Mouse (Mus musculus) A20 (cell line): ENCODE data around the gene Rpl10.

Experiments used
- DNase-seq: peaks from one replicate; pipeline ENCODE4 v3.0.0-alpha.2; 2011; ENCODE audit warnings: low read depth, low spot score

The Rpl10 gene

GRCm38 (mm10) chrX:74270062-74270901 is at the start of gene Rpl10:
Rpl10 (plus strand) TSS chrX:74270812.
- DNase-seq, result peak; percentile 95

- DNase-seq, result no peak
These were observed 40.6 kb upstream of the Rpl10 start for GRCm38 (mm10) chrX:74230038-74230437.

GRCm38 (mm10) chrX:74233196-74233595 is 37.4 kb upstream of the Rpl10 start:
- DNase-seq, result no peak

- no peak for DNase-seq
These were observed 30.3 kb upstream of the Rpl10 start for GRCm38 (mm10) chrX:74240332-74240731.

DNA sequence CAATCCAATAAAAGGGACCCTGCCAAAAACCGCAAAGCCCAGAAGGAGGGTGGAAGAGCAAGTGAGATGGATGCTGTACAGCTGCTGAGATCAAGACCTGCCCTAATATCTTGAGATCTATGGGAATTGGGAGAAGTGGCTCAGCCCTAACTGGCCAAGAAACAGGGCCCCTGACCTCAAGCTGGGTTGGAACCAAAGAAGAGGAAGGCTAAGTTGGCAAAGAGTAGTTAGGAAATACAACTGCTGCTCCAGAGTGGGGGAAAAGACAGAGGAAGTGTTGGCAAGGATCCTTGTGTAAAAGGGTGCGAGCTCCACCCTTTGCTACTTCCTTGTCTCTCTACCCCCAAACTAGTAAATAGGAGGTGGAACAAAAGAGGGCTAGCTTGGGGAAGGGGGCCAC is 27.2 kb upstream of the Rpl10 start:
- DNase-seq, result no peak

DNA sequence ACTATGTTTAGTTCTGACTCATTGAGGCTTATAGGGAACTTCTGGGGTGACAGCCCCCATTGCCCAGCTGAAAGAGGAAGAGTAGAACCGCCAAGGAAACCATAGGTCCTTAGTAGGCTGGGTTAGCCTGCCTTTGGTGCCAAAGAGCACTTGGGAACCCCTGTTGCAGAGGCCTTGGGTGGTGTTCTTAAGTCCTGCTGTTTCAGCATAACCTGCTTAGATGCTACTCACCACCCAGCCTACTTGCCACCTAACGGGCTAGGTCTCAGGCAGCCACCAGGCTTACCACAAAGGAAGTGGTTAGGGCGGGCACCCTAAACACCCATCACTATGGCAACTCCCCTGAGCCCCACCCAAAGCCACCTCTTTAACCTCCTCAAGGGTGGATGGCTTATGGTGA is 26.8 kb upstream of the Rpl10 start:
- peak; percentile 72 for DNase-seq

GRCm38 (mm10) chrX:74244614-74245083 is 26.0 kb upstream of the Rpl10 start:
- DNase-seq, result no peak

DNA sequence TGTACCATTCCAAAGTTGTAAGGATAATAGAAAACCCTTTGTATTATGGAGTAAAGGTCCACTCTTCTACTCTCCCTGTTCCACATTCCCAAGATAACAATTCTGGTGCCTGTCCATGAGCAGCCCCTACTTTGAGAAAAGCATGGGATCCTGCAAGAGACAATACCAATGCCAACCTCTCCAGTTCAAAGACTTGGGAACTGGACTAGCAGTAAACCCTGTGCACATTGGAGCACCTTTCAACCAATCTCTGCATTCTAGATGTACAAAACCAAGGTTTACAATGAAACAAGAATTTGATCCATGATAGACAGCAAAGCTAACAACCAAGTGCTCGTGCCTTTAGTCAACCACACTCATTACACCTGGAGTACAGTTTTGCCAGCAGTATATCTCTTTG is 25.5 kb upstream of the Rpl10 start:
- no peak for DNase-seq

DNA sequence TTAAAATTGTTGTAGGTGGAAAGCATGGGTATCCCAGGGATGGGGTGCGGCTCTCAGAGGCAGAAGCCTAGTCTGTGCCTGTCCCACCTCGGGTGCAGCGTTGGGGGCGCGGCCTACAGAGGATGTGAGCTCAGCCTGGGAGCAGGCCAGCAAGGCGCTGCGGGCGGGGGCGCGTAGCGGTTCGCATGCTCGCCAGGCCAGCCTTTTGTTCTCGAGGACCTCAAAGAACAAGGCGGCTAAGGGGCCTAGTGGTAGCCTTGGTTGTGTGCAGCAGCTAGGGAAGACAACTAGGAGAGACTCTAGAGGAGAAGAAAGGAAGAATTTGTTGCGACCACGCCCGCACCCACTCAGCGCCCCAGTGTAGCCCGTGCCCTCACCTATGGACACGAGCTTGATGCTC is 24.9 kb upstream of the Rpl10 start:
- peak; percentile 75 for DNase-seq

DNA sequence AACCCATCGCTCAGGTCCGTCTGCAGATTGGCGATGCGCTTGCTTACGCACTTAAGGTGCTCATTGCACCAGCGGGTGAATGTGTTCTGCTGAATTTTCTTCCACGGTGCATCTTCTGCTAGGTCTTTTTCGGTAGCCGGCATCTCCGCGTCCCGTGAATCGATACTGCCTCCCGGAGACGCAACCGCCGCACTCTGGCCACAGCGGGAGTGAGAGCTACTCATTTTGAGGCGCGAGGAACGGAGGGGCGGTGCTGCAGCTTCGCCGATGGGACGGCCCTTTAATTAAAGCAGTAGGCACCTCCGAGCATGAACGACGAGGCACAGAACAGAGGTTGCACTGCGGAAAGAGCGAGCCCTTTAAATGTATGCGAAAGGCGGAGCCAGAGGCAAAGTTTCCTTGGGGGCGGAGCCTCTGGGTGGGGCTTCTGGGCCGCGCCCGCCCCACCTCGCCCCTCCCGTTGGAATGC is 24.4 kb upstream of the Rpl10 start:
- peak; percentile 90 for DNase-seq

DNA sequence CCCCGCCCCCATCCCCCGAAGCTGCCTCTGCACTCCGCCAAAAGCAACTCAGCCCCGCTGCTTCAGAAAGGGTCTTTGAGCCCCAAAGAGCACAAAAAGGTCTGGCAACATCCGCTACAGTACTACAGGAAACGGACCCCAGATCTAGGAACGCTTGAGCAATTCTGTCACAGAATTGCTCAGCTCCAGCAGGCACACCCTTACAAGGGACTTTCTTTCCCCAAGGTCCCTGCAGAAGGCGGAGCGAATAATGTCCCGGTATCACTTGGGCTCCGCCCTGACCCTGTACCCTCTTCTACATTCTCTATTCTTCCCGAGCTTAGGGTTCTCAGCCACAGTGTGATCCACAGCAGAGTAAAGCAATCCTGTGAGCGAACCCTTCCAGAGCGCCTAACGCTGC is 23.9 kb upstream of the Rpl10 start:
- DNase-seq, result no peak

DNA sequence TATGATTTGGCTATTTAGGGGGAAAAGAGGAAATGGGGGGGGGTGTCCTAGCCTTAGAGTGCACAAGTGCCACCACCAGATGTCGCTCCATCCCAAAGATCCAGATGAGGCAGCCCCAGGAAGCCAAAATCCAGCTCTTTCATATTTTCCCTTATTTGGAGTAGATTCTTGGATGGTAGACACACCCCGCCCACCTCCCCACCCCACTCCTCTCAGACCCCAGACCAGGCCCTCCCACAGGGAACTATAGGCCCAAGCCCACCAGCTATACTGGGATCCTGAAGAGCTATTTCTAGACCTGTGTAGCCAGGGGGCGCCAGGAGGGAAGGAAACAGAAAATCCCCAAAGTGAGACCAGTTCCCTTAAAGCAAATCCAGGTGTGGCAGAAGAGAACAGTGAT is 22.0 kb upstream of the Rpl10 start:
- DNase-seq, result peak; percentile 69

GRCm38 (mm10) chrX:74249615-74250014 is 21.0 kb upstream of the Rpl10 start, which contains the start of gene Flna:
Flna (minus strand) TSS chrX:74249820.
- peak; percentile 64 for DNase-seq

DNA sequence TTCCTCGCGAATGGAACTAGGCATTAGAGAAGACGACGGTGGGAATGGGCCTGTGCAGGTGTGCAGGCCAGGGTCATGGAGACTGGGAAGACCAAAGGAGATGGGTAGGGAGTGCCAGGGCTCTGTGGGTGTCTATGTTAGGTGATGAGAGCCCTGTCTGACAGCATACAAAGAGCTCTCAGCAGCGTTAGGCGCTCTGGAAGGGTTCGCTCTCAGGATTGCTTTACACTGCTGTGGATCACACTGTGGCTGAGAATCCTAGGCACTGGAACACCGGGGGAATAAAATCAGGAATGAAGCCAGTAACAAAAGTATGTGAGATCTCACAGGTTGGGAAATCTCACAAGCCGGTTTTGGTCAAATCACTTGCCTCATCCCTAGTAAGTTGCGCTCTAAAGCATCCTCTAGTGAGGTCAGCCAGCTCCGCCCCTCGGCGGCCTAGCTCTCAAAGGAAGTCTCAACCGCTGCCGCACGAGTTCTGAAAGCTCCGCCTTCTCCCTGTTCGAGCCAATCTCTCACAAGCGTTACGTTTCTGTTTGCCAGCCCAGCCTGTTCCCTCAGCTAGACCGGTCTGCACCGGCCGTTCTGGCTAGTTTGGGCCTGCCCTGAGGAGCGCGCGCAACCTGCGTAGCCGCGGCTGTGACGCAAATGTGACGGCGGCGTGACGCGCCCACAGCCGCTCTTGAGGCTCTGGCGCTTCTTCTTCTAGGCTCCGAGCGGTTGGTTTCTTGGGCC is 16.3 kb upstream of the Rpl10 start, which contains the start of gene Emd:
TSS of gene Emd (plus strand) at position 535 of the 735 bp plus-strand sequence.
- DNase-seq, result peak; percentile 92

DNA sequence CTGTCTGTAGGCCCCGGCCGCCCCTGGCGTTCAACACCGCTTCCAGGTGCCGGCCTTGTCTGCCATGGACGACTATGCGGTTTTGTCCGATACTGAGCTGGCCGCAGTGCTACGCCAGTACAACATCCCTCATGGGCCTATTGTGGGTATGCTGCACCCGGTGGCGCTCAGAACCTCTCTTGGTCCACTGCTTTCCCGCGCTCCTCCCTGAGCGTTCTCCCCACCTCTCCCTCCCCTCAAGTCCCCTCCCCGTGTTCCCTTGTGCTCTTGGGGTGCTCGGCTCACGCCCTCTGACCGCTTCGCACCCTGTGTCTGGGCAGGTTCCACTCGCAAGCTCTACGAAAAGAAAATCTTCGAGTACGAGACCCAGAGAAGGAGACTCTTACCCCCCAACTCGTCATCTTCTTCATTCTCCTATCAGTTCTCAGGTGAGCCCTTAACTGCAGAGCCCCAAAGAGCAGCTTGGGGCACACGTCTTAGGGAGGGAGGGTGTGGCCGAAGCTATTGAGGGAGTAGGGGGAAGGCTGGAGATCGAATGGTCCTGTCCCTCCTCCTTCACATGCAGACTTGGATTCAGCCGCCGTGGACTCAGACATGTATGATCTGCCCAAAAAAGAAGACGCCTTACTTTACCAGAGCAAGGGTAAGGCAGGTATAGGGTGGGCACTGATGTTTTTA is 15.6 kb upstream of the Rpl10 start:
- no peak for DNase-seq

DNA sequence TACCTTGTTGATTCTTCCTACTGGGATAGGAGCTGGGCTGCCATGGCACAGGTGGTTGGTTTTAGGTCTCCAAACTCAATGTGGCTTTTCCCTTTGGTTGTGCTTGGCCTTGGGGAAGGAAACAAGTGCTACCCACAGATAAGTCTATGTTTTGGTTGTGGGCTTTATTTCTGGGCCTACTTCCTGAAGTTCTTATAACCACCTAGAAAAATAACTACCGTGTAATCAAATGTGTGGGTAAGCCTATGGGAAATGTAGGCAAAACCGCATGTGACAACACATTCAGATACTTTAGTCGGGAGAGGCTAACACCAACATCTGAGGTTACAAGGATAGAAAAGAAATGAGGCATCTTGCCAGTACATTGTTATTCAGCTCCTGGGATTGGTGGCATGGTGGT is 12.9 kb upstream of the Rpl10 start:
- no peak for DNase-seq

GRCm38 (mm10) chrX:74269736-74270061 is 913 bp upstream of the Rpl10 start:
- DNase-seq, result no peak

GRCm38 (mm10) chrX:74270902-74271551 is 415 bp downstream of the Rpl10 start:
- peak; percentile 54 for DNase-seq

DNA sequence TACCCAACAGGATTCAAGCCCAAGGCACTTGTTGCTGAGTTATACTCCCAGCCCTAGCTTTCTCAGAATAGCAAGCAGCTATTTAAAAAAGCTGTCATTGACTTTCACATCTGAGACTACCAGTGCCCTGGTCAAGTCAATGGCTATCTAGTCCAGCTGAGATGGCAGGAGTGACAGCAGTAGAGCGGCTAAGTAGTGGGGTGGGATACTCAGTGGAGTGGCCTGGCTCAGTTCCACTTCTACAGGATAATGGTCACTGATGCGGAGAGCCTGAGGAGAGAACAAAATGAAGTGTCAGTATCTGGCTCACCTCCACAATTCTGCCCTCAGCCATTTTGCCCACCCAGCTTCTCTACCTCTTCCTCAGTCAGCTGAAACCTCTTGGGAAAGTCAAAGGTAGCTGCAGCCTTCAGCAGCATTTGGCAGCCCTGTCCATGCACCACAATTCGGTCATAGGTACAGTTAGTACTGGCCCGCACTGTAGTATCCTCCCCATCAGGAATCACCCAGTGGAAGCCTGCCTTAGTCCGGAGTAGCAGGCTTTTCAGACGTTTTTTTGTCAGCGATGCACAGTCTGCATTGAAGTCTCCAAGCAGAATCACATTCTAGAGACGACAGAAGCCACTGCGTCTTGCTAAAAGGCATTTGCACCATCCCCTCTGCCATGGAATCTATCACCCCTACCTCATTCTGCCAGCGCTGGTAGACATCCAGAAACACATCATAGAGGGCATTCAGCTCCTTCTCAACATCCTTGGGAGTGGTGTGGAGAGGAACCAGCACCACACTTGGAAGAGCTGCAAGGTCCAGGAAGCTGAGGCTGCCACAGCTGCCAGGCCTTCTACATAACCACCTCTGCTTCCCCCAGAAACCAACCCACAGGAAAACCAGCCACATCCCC is 3.1 kb downstream of the Rpl10 start:
- DNase-seq, result peak; percentile 31

DNA sequence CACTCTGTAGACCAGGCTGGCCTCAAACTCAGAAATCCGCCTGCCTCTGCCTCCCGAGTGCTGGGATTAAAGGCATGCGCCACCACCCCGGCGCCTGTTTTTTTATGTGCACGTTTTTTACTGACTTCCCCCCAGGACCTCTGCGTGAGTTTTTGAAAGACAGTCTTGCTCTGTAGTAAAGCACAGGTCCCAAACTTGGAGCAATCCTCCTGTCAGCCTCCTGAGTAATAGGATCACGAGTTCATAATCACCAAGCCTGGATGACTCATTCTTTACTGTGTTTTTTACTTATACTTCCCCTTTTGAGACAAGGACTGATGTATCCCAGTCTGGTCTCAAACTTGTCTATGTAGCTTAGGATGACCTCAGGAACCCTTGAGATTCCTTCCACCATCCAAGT is 7.3 kb downstream of the Rpl10 start:
- DNase-seq, result peak; percentile 13
